Comparison of ENCODE assay signal across 8 mouse cellular contexts in the genomic region with DNA sequence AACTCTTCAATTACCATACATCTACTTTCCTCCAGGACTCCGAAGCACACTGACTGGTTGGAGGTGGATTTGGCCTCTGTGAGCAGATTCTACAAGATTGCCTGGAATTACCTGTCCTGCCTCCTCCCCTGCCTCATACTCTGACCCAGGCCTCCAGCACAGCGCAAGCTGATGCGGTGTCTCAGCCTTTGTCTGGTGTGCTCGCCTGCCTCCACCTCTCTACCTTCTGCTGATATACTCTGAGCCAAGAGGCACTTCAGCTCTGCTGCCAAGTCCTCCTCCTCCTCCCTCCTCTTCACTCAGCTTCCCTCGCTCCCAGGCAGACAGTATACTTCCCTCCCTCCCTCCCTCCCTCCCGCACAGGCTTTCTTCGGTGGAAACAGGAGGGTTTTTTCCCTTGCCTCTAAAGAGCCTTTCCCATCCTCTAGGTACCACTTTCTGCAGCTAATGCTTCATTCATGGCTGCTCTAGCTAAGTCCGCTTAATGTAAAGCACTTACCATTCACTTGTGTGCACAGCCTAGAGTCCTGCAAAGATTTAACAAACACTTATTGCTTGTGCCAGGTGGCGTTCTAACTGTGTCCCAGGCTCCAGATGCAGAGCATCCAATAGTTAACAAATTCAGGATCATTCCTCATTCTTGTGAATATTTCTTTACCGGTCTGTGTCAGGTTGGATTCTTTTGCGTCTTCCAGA.
DNase-seq lines count a peak whose midpoint lies in the region; ATAC-seq lines count a peak whose summit lies in the region.
"Had no signal": no experiment of that assay in that cellular context is flagged by ENCODE, and none has a peak within 500 bp of the region (broad histone marks: within the 10 kb centered on the region; RNA-seq: fewer than 3 reads in every experiment).

No protein-coding gene starts in this region.

- no peak overlapping the region for H3K9ac ChIP-seq in lung, embryonic 16.5 days (ENCODE audit: low read length)
- H3K9ac ChIP-seq in forebrain, embryonic 12.5 days: no peak overlapping the region
- H3K9ac ChIP-seq in stomach, embryonic 15.5 days: no peak overlapping the region
- H3K9ac ChIP-seq: limb, embryonic 15.5 days had no signal

- H3K36me3 ChIP-seq in lung, embryonic 16.5 days (ENCODE audit: control insufficient read depth, insufficient read depth, low read length): no peaks in the 10 kb centered on the region
- no peaks in the 10 kb centered on the region for H3K36me3 ChIP-seq in forebrain, embryonic 12.5 days (replicated peaks)
- no peaks in the 10 kb centered on the region for H3K36me3 ChIP-seq in stomach, embryonic 15.5 days
- H3K36me3 ChIP-seq: limb, embryonic 15.5 days had no signal

- no peaks in the 10 kb centered on the region for H3K9me3 ChIP-seq in lung, embryonic 16.5 days (ENCODE audit: control insufficient read depth, low read length)
- H3K9me3 ChIP-seq in forebrain, embryonic 12.5 days: no peaks in the 10 kb centered on the region
- no peaks in the 10 kb centered on the region for H3K9me3 ChIP-seq in stomach, embryonic 15.5 days
- H3K9me3 ChIP-seq: limb, embryonic 15.5 days had no signal

- peak; percentile 80 for ATAC-seq in lung, embryonic 16.5 days (ENCODE audit: low read depth)
- peak; percentile 77; the same call in 1 of the 2 replicates for ATAC-seq in forebrain, embryonic 12.5 days (ENCODE audit: low FRiP score)
- ATAC-seq in stomach, embryonic 15.5 days (ENCODE audit: insufficient read depth, low FRiP score, low read depth): peak; percentile 58; the same call in 1 of the 2 replicates

- no peak overlapping the region for H3K4me3 ChIP-seq in lung, embryonic 16.5 days (ENCODE audit: low read length)
- H3K4me3 ChIP-seq in forebrain, embryonic 12.5 days (replicated peaks): no peak overlapping the region
- no peak overlapping the region for H3K4me3 ChIP-seq in stomach, embryonic 15.5 days (replicated peaks)
- H3K4me3 ChIP-seq: limb, embryonic 15.5 days had no signal

- H3K4me2 ChIP-seq in lung, embryonic 16.5 days (ENCODE audit: low read depth, low read length): no peak overlapping the region
- H3K4me2 ChIP-seq in forebrain, embryonic 12.5 days: no peak overlapping the region
- H3K4me2 ChIP-seq in stomach, embryonic 15.5 days: no peak overlapping the region
- H3K4me2 ChIP-seq: limb, embryonic 15.5 days had no signal

- WGBS in lung, embryonic 16.5 days: 46% methylated on average over 11 of the region's 11 CpGs
- 54% methylated on average over 11 of the region's 11 CpGs for WGBS in forebrain, embryonic 12.5 days
- 47% methylated on average over 11 of the region's 11 CpGs for WGBS in stomach, embryonic 15.5 days

- no peak for DNase-seq in lung, adult 18-20 months
- DNase-seq in layer of hippocampus, postnatal 36 days: peak; percentile 64 to 70
- DNase-seq in ovary, postnatal 36 days (ENCODE audit: low spot score): no peak
- DNase-seq in adrenal gland, postnatal 4 days (ENCODE audit: low spot score in 2 of 2): no peak

- H3K27me3 ChIP-seq in lung, embryonic 16.5 days (ENCODE audit: control insufficient read depth, insufficient read depth, low read depth, low read length): no peaks in the 10 kb centered on the region
- no peaks in the 10 kb centered on the region for H3K27me3 ChIP-seq in forebrain, embryonic 12.5 days
- H3K27me3 ChIP-seq in stomach, embryonic 15.5 days (replicated peaks): no peaks in the 10 kb centered on the region
- H3K27me3 ChIP-seq: limb, embryonic 15.5 days had no signal

- H3K27ac ChIP-seq in lung, embryonic 16.5 days (ENCODE audit: low read length): no peak overlapping the region
- H3K27ac ChIP-seq in forebrain, embryonic 12.5 days: no peak overlapping the region
- H3K27ac ChIP-seq in stomach, embryonic 15.5 days: no peak overlapping the region
- H3K27ac ChIP-seq: limb, embryonic 15.5 days had no signal

- no peaks in the 10 kb centered on the region for H3K4me1 ChIP-seq in lung, embryonic 16.5 days (replicated peaks; ENCODE audit: control insufficient read depth, insufficient read depth, low read length)
- peaks cover 4% of the 10 kb centered on the region; the same call in 1 of the 2 replicates for H3K4me1 ChIP-seq in forebrain, embryonic 12.5 days
- H3K4me1 ChIP-seq in stomach, embryonic 15.5 days: no peaks in the 10 kb centered on the region

Comparison
In these comparisons a context has a peak if more than half of its experiments do, and no peak if none do; other contexts are left out.
1. DNase-seq: peak in layer of hippocampus, postnatal 36 days (2 of 2); none in lung, adult 18-20 months (0 of 2), ovary, postnatal 36 days (single experiment) and adrenal gland, postnatal 4 days (0 of 2).
2. Peak in every context shown above with its lines, with median percentiles within 50 percentile points of each other: ATAC-seq.